Mouse (Mus musculus): ENCODE measurements around the gene Col2a1. TPM values are rescaled to one million over a fixed set of nuclear protein-coding genes. Genes with fewer than 3 reads are reported as not detected.

The Col2a1 gene
- polyA plus RNA-seq (2012; rRNA removed) = 9.5 and 16.5 TPM in 2 replicates

DNA sequence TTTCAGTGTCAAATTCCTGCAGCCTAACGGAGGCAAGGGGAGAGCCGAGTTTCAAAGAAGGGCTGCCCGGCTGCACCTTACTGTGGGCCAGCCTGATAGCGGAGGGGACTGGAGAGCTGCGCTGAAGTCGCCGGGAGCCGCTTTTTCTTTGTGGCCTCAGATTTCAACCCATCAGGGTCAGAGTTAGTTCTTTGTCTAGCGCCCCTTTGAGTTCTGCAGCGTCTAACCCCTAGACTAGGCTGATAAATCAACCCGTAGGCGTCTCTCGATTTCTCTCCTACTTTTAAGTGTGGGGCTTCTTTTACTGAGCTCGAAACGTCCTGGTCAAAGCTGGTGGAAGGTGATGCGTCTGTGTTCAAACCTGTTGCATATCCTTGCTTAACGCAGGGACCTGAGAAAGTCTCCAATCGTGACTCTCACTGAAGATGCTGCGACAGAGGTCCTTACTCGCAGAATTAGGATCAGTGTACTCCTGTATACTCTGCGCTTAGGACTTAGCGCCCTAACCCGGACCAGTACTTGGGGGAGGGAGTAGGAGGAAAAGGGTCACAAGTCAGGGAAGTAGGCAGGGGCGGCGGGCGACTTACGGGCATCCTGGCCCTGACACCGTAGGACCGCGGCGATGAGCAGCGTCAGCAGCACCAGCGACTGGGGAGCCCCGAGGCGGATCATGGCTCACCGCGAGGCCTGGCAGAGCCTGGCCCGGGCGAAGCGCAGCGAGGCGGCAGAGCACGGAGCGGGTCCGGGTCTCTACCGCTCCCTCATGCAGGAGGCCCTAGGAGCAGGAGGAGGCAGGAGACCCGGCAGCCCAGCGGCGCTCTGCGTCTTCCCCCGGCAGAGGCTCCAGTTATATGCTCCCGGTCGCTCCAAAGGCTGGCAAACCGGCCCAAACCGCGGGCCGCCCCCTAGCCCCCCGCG, at the start of gene Col2a1:
TSS of gene Col2a1 (minus strand) at position 874 of the 918 bp plus-strand sequence.

DNA sequence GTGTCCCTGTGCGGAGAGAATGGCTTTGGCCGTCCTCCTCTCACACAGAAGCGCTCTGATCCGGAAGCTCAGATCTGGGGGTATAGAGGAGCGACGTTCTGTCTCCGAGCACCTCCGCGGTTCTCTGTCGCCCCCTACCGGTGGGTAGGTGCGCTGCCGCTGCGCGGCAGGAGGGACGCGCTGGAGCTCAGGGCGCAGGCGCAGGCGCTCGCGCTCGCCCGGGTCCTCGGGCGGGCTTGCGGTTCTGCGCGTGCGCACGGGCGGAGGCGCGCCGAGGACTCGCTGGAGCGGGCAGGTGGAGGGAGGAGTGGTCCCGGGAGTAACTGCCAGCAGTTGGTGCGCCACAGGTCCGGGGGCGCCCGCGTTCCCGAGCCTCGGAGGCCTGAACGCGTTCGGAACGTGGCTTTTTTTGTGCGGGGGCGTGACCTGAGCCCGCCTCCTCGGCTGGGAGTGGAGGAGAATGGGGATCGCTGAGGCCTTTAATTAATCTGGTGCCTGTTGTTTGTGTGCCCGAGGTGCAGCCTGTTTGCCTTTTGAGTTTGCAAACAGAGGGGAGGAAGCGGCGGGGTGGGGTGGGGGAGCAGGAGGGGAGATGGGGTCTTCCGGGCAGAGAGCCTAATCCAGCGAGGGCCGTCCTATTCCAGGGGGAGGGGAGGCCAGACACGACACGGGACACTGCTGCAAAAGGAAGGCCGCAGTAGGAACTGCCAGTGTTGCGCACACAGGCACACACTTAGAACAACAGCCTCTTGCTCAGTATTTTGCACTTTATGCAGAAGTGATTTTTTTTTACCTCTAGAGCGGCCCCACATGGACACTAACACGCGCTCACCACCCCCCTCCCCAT, 40.3 kb downstream of the Col2a1 start, which contains the start of gene Tmem106c:
TSS of gene Tmem106c (plus strand) at position 212 of the 847 bp plus-strand sequence.

Other genes with a start within 250 kb of the Col2a1 start
- gene Rapgef3, start 236.7 kb downstream of the Col2a1 start, polyA plus RNA-seq (2012; rRNA removed) = 31.4 and 33.2 TPM in 2 replicates
- gene Slc48a1, start 226.2 kb downstream of the Col2a1 start, polyA plus RNA-seq (2012; rRNA removed) = 39.8 and 42.5 TPM in 2 replicates
- 62.2 and 67.1 TPM in 2 replicates for gene Hdac7, start 160.2 kb downstream of the Col2a1 start, polyA plus RNA-seq (2012; rRNA removed)
- gene Vdr, start 94.1 kb downstream of the Col2a1 start, polyA plus RNA-seq (2012; rRNA removed) = 0.98 and 1.4 TPM in 2 replicates
- gene Tmem106c, start 40.5 kb downstream of the Col2a1 start, polyA plus RNA-seq (2012; rRNA removed) = 61.3 and 64.5 TPM in 2 replicates
- gene Pfkm, start 87.9 kb upstream of the Col2a1 start, polyA plus RNA-seq (2012; rRNA removed) = 141 and 145 TPM in 2 replicates
- 15.4 and 16.1 TPM in 2 replicates for gene Senp1, start 89.0 kb upstream of the Col2a1 start, polyA plus RNA-seq (2012; rRNA removed)
- 47.8 and 48.6 TPM in 2 replicates for gene Asb8, start 160.9 kb upstream of the Col2a1 start, polyA plus RNA-seq (2012; rRNA removed)
- 58.9 and 63.7 TPM in 2 replicates for gene Ccdc184, start 162.5 kb upstream of the Col2a1 start, polyA plus RNA-seq (2012; rRNA removed)
- gene Olfr288, start 190.8 kb upstream of the Col2a1 start, polyA plus RNA-seq (2012; rRNA removed) = not detected in 2 replicates
- 0.06 and 0.07 TPM in 2 replicates for gene Gm44579, start 216.3 kb upstream of the Col2a1 start, polyA plus RNA-seq (2012; rRNA removed)
- 0.31 and 0.32 TPM in 2 replicates for gene Olfr287, start 216.4 kb upstream of the Col2a1 start, polyA plus RNA-seq (2012; rRNA removed)
- not detected in 2 replicates for gene Olfr286, start 229.8 kb upstream of the Col2a1 start, polyA plus RNA-seq (2012; rRNA removed)

Data from central nervous system, embryonic 18 days (tissue).